ENCODE assay signal across 8 mouse cellular contexts in the genomic region with DNA sequence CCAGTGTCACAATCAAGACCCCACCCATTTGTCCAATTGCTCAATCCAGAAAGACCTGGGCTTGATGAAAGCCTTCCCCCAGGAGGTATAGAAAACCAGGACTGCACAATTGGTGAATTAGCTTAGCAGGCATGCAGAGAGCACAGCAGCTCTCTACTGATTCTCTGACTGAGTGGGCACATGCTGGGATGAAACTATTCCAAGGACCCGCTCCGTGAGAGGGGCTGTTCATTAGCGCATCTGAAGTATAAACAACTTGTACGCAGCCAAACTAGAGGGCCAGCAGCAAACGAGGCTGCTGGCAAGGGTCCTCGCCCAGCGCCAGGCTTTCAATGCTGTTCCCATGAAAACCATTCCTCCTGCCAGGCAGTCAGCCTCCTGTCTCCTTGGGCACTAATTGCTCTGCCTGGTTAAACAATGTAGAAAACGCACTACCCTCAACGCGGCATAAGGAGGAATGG.
A peak's percentile ranks its signal among the peaks of the same experiment; 100 is the strongest.
DNase-seq lines count a peak whose midpoint lies in the region; ATAC-seq and TF ChIP-seq lines count a peak whose summit lies in the region.
"Had no signal": no experiment of that assay in that cellular context is flagged by ENCODE, and none has a peak within 500 bp of the region (broad histone marks: within the 10 kb centered on the region; RNA-seq: fewer than 3 reads in every experiment).

No protein-coding gene starts in this region.

- TF ChIP-seq CTCF in hindbrain, postnatal 0 days (IDR thresholded peaks at IDR 0.05; ENCODE audit: low read depth), result 0 out of 2 replicates have a peak, but pooled peaks have one; percentile 16
- no peak for TF ChIP-seq CTCF in midbrain, postnatal 0 days (IDR thresholded peaks at IDR 0.05)
- TF ChIP-seq CTCF in liver, postnatal 0 days (IDR thresholded peaks at IDR 0.05; ENCODE audit: low read depth), result no peak

- H3K4me2 ChIP-seq in neural tube, embryonic 12.5 days (replicated peaks), result no peak overlapping the region
- peak overlapping the region; percentile 42 for H3K4me2 ChIP-seq in hindbrain, postnatal 0 days (ENCODE audit: low read depth, low read length)
- 0 out of 2 replicates have a peak overlapping the region, but pooled peaks have one; percentile 2 for H3K4me2 ChIP-seq in midbrain, postnatal 0 days (ENCODE audit: low read depth, low read length, poor library complexity, severe bottlenecking)
- no peak overlapping the region for H3K4me2 ChIP-seq in liver, postnatal 0 days (ENCODE audit: low read depth, low read length)

- peaks cover under 1% of the 10 kb centered on the region; the same call in 1 of the 2 replicates for H3K27me3 ChIP-seq in neural tube, embryonic 12.5 days (replicated peaks)
- no peaks in the 10 kb centered on the region for H3K27me3 ChIP-seq in hindbrain, postnatal 0 days (ENCODE audit: insufficient read depth, low read length)
- no peaks in the 10 kb centered on the region for H3K27me3 ChIP-seq in midbrain, postnatal 0 days (ENCODE audit: insufficient read depth, low read length)
- H3K27me3 ChIP-seq in liver, postnatal 0 days (ENCODE audit: insufficient read depth, low read length), result no peaks in the 10 kb centered on the region

- TF ChIP-seq EP300 in liver, postnatal 0 days (IDR thresholded peaks at IDR 0.05; ENCODE audit: low read depth), result no peak

- DNase-seq in neural tube, embryonic 10.5 days (ENCODE audit: extremely low spot score, low spot score), result no peak
- DNase-seq in hindbrain, postnatal 0 days (ENCODE audit: low spot score), result peak; percentile 86
- DNase-seq in midbrain, postnatal 0 days (ENCODE audit: low spot score), result peak; percentile 90
- no peak for DNase-seq in thymus, adult 18-20 months
- DNase-seq in MN1 (ENCODE audit: low spot score), result no peak
- DNase-seq in liver, postnatal 0 days, result no peak

- WGBS in neural tube, embryonic 12.5 days, result 60% methylated on average over 10 of the region's 10 CpGs
- whole genome bisulfite sequencing in hindbrain, postnatal 0 days, result 19% methylated on average over 10 of the region's 10 CpGs
- 45% methylated on average over 10 of the region's 10 CpGs for WGBS in midbrain, postnatal 0 days
- WGBS in liver, postnatal 0 days (ENCODE audit: insufficient replicate concordance), result 77% methylated on average over 10 of the region's 10 CpGs

- no peaks in the 10 kb centered on the region for H3K9me3 ChIP-seq in neural tube, embryonic 12.5 days
- no peaks in the 10 kb centered on the region for H3K9me3 ChIP-seq in hindbrain, postnatal 0 days (ENCODE audit: low read length)
- H3K9me3 ChIP-seq in midbrain, postnatal 0 days (ENCODE audit: low read length), result no peaks in the 10 kb centered on the region
- H3K9me3 ChIP-seq in liver, postnatal 0 days (ENCODE audit: low read length), result no peaks in the 10 kb centered on the region

- H3K27ac ChIP-seq in neural tube, embryonic 12.5 days, result no peak overlapping the region
- H3K27ac ChIP-seq in hindbrain, postnatal 0 days, result no peak overlapping the region
- 0 out of 2 replicates have a peak overlapping the region, but pooled peaks have one; percentile 26 for H3K27ac ChIP-seq in midbrain, postnatal 0 days (ENCODE audit: low read depth, low read length)
- H3K27ac ChIP-seq in liver, postnatal 0 days (ENCODE audit: low read depth), result no peak overlapping the region

- H3K4me1 ChIP-seq in neural tube, embryonic 12.5 days, result no peaks in the 10 kb centered on the region
- H3K4me1 ChIP-seq in hindbrain, postnatal 0 days (ENCODE audit: insufficient read depth, low read length), result no peaks in the 10 kb centered on the region
- H3K4me1 ChIP-seq in midbrain, postnatal 0 days (ENCODE audit: insufficient read depth, low read length), result no peaks in the 10 kb centered on the region
- H3K4me1 ChIP-seq in liver, postnatal 0 days (ENCODE audit: insufficient read depth), result no peaks in the 10 kb centered on the region

- no peaks in the 10 kb centered on the region for H3K36me3 ChIP-seq in neural tube, embryonic 12.5 days
- H3K36me3 ChIP-seq in hindbrain, postnatal 0 days (ENCODE audit: insufficient read depth, low read length), result no peaks in the 10 kb centered on the region
- no peaks in the 10 kb centered on the region for H3K36me3 ChIP-seq in midbrain, postnatal 0 days (ENCODE audit: insufficient read depth, low read length)
- H3K36me3 ChIP-seq in liver, postnatal 0 days (replicated peaks; ENCODE audit: insufficient read depth, low read length), result no peaks in the 10 kb centered on the region
- H3K36me3 ChIP-seq: G1E had no signal

- ATAC-seq in neural tube, embryonic 12.5 days (ENCODE audit: low FRiP score, low read depth), result peak; percentile 65; the same call in 1 of the 2 replicates
- ATAC-seq in hindbrain, postnatal 0 days, result peak; percentile 93
- peak; percentile 78 for ATAC-seq in midbrain, postnatal 0 days (ENCODE audit: low FRiP score)
- ATAC-seq in liver, postnatal 0 days, result no peak

- no peak overlapping the region for H3K4me3 ChIP-seq in neural tube, embryonic 12.5 days
- H3K4me3 ChIP-seq in hindbrain, postnatal 0 days (ENCODE audit: low read length), result no peak overlapping the region
- H3K4me3 ChIP-seq in midbrain, postnatal 0 days (ENCODE audit: low read depth, low read length), result no peak overlapping the region
- no peak overlapping the region for H3K4me3 ChIP-seq in liver, postnatal 0 days (ENCODE audit: low read depth, low read length)

- H3K9ac ChIP-seq in neural tube, embryonic 12.5 days, result no peak overlapping the region
- H3K9ac ChIP-seq in hindbrain, postnatal 0 days (replicated peaks; ENCODE audit: low read length), result no peak overlapping the region
- H3K9ac ChIP-seq in midbrain, postnatal 0 days (replicated peaks; ENCODE audit: low read length, poor library complexity, severe bottlenecking), result no peak overlapping the region
- no peak overlapping the region for H3K9ac ChIP-seq in liver, postnatal 0 days (replicated peaks)

Comparison
In these comparisons a context has a peak if more than half of its experiments do, and no peak if none do; other contexts are left out.
1. H3K4me2 ChIP-seq: peak in hindbrain, postnatal 0 days (single experiment) and midbrain, postnatal 0 days (single experiment); none in neural tube, embryonic 12.5 days (single experiment) and liver, postnatal 0 days (single experiment).
2. DNase-seq: peak in hindbrain, postnatal 0 days (single experiment) and midbrain, postnatal 0 days (single experiment); none in neural tube, embryonic 10.5 days (single experiment), thymus, adult 18-20 months (0 of 2), MN1 (single experiment) and liver, postnatal 0 days (single experiment).